8 mouse cellular contexts compared by ENCODE assay signal in the genomic region with DNA sequence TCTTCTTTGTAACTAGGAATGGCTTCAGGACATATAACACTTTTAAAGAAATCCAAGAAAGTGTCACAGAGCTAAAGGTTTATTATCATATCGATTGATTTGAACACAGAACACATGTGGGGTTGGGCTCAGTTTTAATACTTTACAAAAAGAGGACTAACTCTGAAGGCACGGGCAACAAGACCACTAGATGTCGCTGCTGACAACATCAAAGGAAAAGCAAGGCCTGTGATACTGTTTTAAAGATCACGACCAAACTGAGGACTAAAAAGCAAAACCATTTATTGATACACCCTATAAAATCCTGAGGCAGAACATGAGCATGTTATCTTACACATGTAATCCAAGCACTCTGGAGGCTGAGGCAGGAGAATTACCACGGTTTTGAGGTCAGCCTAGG. TPM values are rescaled to one million over a fixed set of nuclear protein-coding genes. Genes with fewer than 3 reads are reported as not detected.
DNase-seq lines count a peak whose midpoint lies in the region; ATAC-seq lines count a peak whose summit lies in the region.

No protein-coding gene starts in this region.

- no peak overlapping the region for H3K4me3 ChIP-seq in liver, embryonic 13.5 days (replicated peaks)
- no peak overlapping the region for H3K4me3 ChIP-seq in neural tube, embryonic 14.5 days (ENCODE audit: low read depth, low read length)

- H3K27me3 ChIP-seq in liver, embryonic 13.5 days: no peaks in the 10 kb centered on the region
- H3K27me3 ChIP-seq in neural tube, embryonic 14.5 days (ENCODE audit: control insufficient read depth, insufficient read depth, low read length): no peaks in the 10 kb centered on the region

- no peaks in the 10 kb centered on the region for H3K9me3 ChIP-seq in liver, embryonic 13.5 days (replicated peaks)
- H3K9me3 ChIP-seq in neural tube, embryonic 14.5 days (ENCODE audit: control insufficient read depth, low read length): no peaks in the 10 kb centered on the region

- no peak overlapping the region for H3K4me2 ChIP-seq in liver, embryonic 13.5 days
- no peak overlapping the region for H3K4me2 ChIP-seq in neural tube, embryonic 14.5 days (ENCODE audit: low read depth, low read length)

- peak; percentile 82 for ATAC-seq in activated CD4-positive, CD25-positive, alpha-beta regulatory T cell, adult 4 months
- ATAC-seq in common myeloid progenitor, adult 5-6 weeks (replicated peaks; ENCODE audit: low read depth, poor library complexity, severe bottlenecking): peak; percentile 62
- ATAC-seq in liver, embryonic 13.5 days (ENCODE audit: low read depth): no peak
- 0 out of 2 replicates have a peak, but pooled peaks have one; percentile 35 for ATAC-seq in neural tube, embryonic 14.5 days (ENCODE audit: low read depth)

- WGBS in liver, embryonic 13.5 days (ENCODE audit: insufficient replicate concordance): 18% methylated on average over 5 of the region's 5 CpGs
- WGBS in neural tube, embryonic 14.5 days: 22% methylated on average over 5 of the region's 5 CpGs

- intact Hi-C loops in gastrocnemius, postnatal 14 days (cut with DNase I; ENCODE audit: low total_unique reads): no loop called here

- H3K36me3 ChIP-seq in liver, embryonic 13.5 days: peaks cover 26% of the 10 kb centered on the region
- peaks cover 21% of the 10 kb centered on the region for H3K36me3 ChIP-seq in neural tube, embryonic 14.5 days (ENCODE audit: control insufficient read depth, insufficient read depth, low read length)

- DNase-seq in CD4-positive helper T cell, adult 2 months (ENCODE audit: low read depth, low spot score): peak; percentile 75
- peak; percentile 62 for DNase-seq in gastrocnemius, postnatal 14 days
- DNase-seq in kidney, postnatal 10 days: peak; percentile 87
- DNase-seq in liver, embryonic 13.5 days: peak; percentile 38
- DNase-seq in thymus, postnatal 25 days: peak; percentile 70

- no peak overlapping the region for H3K27ac ChIP-seq in liver, embryonic 13.5 days
- no peak overlapping the region for H3K27ac ChIP-seq in neural tube, embryonic 14.5 days (ENCODE audit: low read depth, low read length)

- peaks cover 27% of the 10 kb centered on the region for H3K4me1 ChIP-seq in liver, embryonic 13.5 days (replicated peaks)
- no peaks in the 10 kb centered on the region for H3K4me1 ChIP-seq in neural tube, embryonic 14.5 days (ENCODE audit: control insufficient read depth, insufficient read depth, low read length)

- no peak overlapping the region for H3K9ac ChIP-seq in liver, embryonic 13.5 days
- no peak overlapping the region for H3K9ac ChIP-seq in neural tube, embryonic 14.5 days (replicated peaks; ENCODE audit: low read depth, low read length)

RNA-seq across cellular contexts. Expression of a gene that starts 7.1 kb away (rescaled TPM):
- polyA plus RNA-seq in activated CD4-positive, CD25-positive, alpha-beta regulatory T cell, adult 4 months (2017; shearing (Covaris generic)): 1,000 to 10,000 TPM; 1,258 to 1,308 TPM
- 1,609 and 2,545 TPM in 2 replicates for total RNA-seq in common myeloid progenitor, adult 5-6 weeks (2017)
- total RNA-seq in gastrocnemius, postnatal 14 days (2021): 100 to 1,000 TPM; 256 TPM
- polyA plus RNA-seq in liver, embryonic 13.5 days (2015; fragmentation: Nextera tagmentation; extraction: Ambion mirVana): 202 and 222 TPM in 2 replicates
- 132 and 134 TPM in 2 replicates for polyA plus RNA-seq in neural tube, embryonic 14.5 days (2014; fragmentation: Nextera tagmentation; extraction: Ambion mirVana)

RNA-seq across cellular contexts. Expression of a gene that starts 24.7 kb away (rescaled TPM):
- polyA plus RNA-seq in activated CD4-positive, CD25-positive, alpha-beta regulatory T cell, adult 4 months (2017; shearing (Covaris generic)): not detected
- not detected in 2 replicates for total RNA-seq in common myeloid progenitor, adult 5-6 weeks (2017)
- total RNA-seq in gastrocnemius, postnatal 14 days (2021): not detected
- polyA plus RNA-seq in liver, embryonic 13.5 days (2015; fragmentation: Nextera tagmentation; extraction: Ambion mirVana): not detected in 2 replicates
- 0.47 and 0.49 TPM in 2 replicates for polyA plus RNA-seq in neural tube, embryonic 14.5 days (2014; fragmentation: Nextera tagmentation; extraction: Ambion mirVana)
